ENCODE assay signal across 22 mouse cellular contexts in the genomic region with DNA sequence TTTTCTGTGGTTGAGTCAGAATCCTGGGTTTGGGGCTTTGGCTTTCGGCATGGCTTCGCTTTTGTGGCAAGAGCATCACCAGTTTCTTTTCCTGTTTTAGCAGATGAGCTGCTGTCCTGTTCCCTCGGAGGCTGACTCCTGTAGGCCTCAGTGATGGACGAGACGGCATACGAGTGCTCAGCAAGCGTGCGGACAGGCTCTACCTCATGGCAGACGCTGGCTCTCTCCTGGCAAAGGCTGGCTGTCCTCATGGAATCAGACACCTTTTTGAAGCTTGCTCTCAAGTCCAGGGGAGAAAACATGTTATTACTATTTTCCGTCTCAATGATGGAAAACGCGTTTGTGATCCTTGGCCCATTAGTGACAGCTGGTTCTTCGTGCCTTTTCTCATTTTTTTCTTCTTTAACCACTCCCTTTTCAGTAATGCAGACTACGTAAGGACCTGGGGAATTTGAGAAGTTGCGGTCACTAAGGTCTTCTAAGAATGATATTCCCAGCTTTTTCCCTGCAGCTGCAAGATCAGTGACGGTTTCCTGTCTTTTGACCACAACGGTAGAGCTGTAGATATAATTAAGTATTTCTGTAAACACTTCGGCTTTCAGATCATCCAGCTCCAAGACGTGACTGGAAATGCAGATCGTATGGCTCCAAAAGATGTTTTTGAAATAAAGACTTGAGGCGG. TPM values are rescaled to one million over a fixed set of nuclear protein-coding genes. Genes with fewer than 3 reads are reported as not detected.
DNase-seq lines count a peak whose midpoint lies in the region; ATAC-seq and TF ChIP-seq lines count a peak whose summit lies in the region.
"Had no signal": no experiment of that assay in that cellular context is flagged by ENCODE, and none has a peak within 500 bp of the region (broad histone marks: within the 10 kb centered on the region; RNA-seq: fewer than 3 reads in every experiment).

No protein-coding gene starts in this region.

- TF ChIP-seq POLR2A in small intestine, adult 2 months (IDR thresholded peaks at IDR 0.05; ENCODE audit: low read depth, low read length): no peak

- H3K27ac ChIP-seq in intestine, embryonic 16.5 days (ENCODE audit: low read length): peak overlapping the region; percentile 15
- no peak overlapping the region for H3K27ac ChIP-seq in intestine, embryonic 15.5 days
- H3K27ac ChIP-seq in lung, embryonic 16.5 days (ENCODE audit: low read length): peak overlapping the region; percentile 88
- 0 out of 2 replicates have a peak overlapping the region, but pooled peaks have one; percentile 39 for H3K27ac ChIP-seq in embryonic facial prominence, embryonic 15.5 days (replicated peaks)
- 0 out of 2 replicates have a peak overlapping the region, but pooled peaks have one; percentile 9 for H3K27ac ChIP-seq in small intestine, adult 2 months (ENCODE audit: insufficient read depth, low read depth, low read length)
- H3K27ac ChIP-seq: hindbrain, embryonic 12.5 days; limb, embryonic 12.5 days; liver, embryonic 13.5 days; neural tube, embryonic 13.5 days; stomach, embryonic 15.5 days had no signal

- ATAC-seq in intestine, embryonic 16.5 days: no peak
- no peak for ATAC-seq in intestine, embryonic 15.5 days
- peak; percentile 59 for ATAC-seq in lung, embryonic 16.5 days (ENCODE audit: low read depth)
- ATAC-seq in embryonic facial prominence, embryonic 15.5 days (ENCODE audit: insufficient number of reproducible peaks, low FRiP score, low TSS enrichment, low read depth): no peak
- no peak for ATAC-seq in megakaryocyte, adult 5-6 weeks (ENCODE audit: poor library complexity, severe bottlenecking)

- no peaks in the 10 kb centered on the region for H3K9me3 ChIP-seq in intestine, embryonic 16.5 days (ENCODE audit: control insufficient read depth, low read length)
- no peaks in the 10 kb centered on the region for H3K9me3 ChIP-seq in intestine, embryonic 15.5 days
- no peaks in the 10 kb centered on the region for H3K9me3 ChIP-seq in lung, embryonic 16.5 days (ENCODE audit: control insufficient read depth, low read length)
- H3K9me3 ChIP-seq in embryonic facial prominence, embryonic 15.5 days (replicated peaks): no peaks in the 10 kb centered on the region
- H3K9me3 ChIP-seq: heart, embryonic 12.5 days; hindbrain, embryonic 12.5 days; limb, embryonic 12.5 days; liver, embryonic 13.5 days; neural tube, embryonic 13.5 days; stomach, embryonic 15.5 days had no signal

- no peak overlapping the region for H3K4me3 ChIP-seq in intestine, embryonic 16.5 days (ENCODE audit: low read length)
- no peak overlapping the region for H3K4me3 ChIP-seq in intestine, embryonic 15.5 days (replicated peaks)
- no peak overlapping the region for H3K4me3 ChIP-seq in lung, embryonic 16.5 days (ENCODE audit: low read length)
- no peak overlapping the region for H3K4me3 ChIP-seq in embryonic facial prominence, embryonic 15.5 days (replicated peaks)
- H3K4me3 ChIP-seq in small intestine, adult 2 months (ENCODE audit: low read depth, low read length): no peak overlapping the region
- H3K4me3 ChIP-seq: heart, embryonic 12.5 days; hindbrain, embryonic 12.5 days; limb, embryonic 12.5 days; liver, embryonic 13.5 days; neural tube, embryonic 13.5 days; stomach, embryonic 15.5 days had no signal

- TF ChIP-seq CTCF in small intestine, adult 2 months (IDR thresholded peaks at IDR 0.05; ENCODE audit: extremely low read depth, insufficient read length, insufficient replicate concordance, low read depth, low read length): no peak

- no peaks in the 10 kb centered on the region for H3K27me3 ChIP-seq in intestine, embryonic 16.5 days (replicated peaks; ENCODE audit: control insufficient read depth, insufficient read depth, low read length)
- H3K27me3 ChIP-seq in intestine, embryonic 15.5 days (replicated peaks): no peaks in the 10 kb centered on the region
- no peaks in the 10 kb centered on the region for H3K27me3 ChIP-seq in lung, embryonic 16.5 days (ENCODE audit: control insufficient read depth, insufficient read depth, low read depth, low read length)
- H3K27me3 ChIP-seq in embryonic facial prominence, embryonic 15.5 days: no peaks in the 10 kb centered on the region
- H3K27me3 ChIP-seq in small intestine, adult 2 months (ENCODE audit: control insufficient read depth, insufficient read depth, low read length): no peaks in the 10 kb centered on the region
- H3K27me3 ChIP-seq: heart, embryonic 12.5 days; hindbrain, embryonic 12.5 days; limb, embryonic 12.5 days; liver, embryonic 13.5 days; neural tube, embryonic 13.5 days; stomach, embryonic 15.5 days had no signal

- H3K9ac ChIP-seq in intestine, embryonic 16.5 days (ENCODE audit: low read depth, low read length): no peak overlapping the region
- H3K9ac ChIP-seq in intestine, embryonic 15.5 days: no peak overlapping the region
- H3K9ac ChIP-seq in lung, embryonic 16.5 days (ENCODE audit: low read length): no peak overlapping the region
- no peak overlapping the region for H3K9ac ChIP-seq in embryonic facial prominence, embryonic 15.5 days
- H3K9ac ChIP-seq: heart, embryonic 12.5 days; hindbrain, embryonic 12.5 days; limb, embryonic 12.5 days; liver, embryonic 13.5 days; neural tube, embryonic 13.5 days; stomach, embryonic 15.5 days had no signal

- peaks cover 14% of the 10 kb centered on the region; the same call in 1 of the 2 replicates for H3K36me3 ChIP-seq in intestine, embryonic 16.5 days (ENCODE audit: control insufficient read depth, insufficient read depth, low read length)
- H3K36me3 ChIP-seq in intestine, embryonic 15.5 days: peaks cover 16% of the 10 kb centered on the region
- peaks cover 23% of the 10 kb centered on the region for H3K36me3 ChIP-seq in lung, embryonic 16.5 days (ENCODE audit: control insufficient read depth, insufficient read depth, low read length)
- peaks cover 40% of the 10 kb centered on the region for H3K36me3 ChIP-seq in embryonic facial prominence, embryonic 15.5 days
- H3K36me3 ChIP-seq in small intestine, adult 2 months (ENCODE audit: control insufficient read depth, insufficient read depth, low read length): peaks cover 32% of the 10 kb centered on the region

- no peak for DNase-seq in lung, postnatal 10 days
- no peak for DNase-seq in urinary bladder, adult 2 months (ENCODE audit: low spot score)
- DNase-seq: adrenal gland, postnatal 10 days; cerebellum, adult 9-10 months; heart, postnatal 10 days; kidney, adult 8-10 months; liver, embryonic 13.5 days; lung, adult 2 months; midbrain, embryonic 14.5 days; right cerebral cortex, postnatal 4 days; thymus, postnatal 14 days had no signal

- no peak overlapping the region for H3K4me2 ChIP-seq in intestine, embryonic 16.5 days (ENCODE audit: low read depth, low read length)
- H3K4me2 ChIP-seq in intestine, embryonic 15.5 days (replicated peaks): no peak overlapping the region
- H3K4me2 ChIP-seq in lung, embryonic 16.5 days (ENCODE audit: low read depth, low read length): no peak overlapping the region
- H3K4me2 ChIP-seq in embryonic facial prominence, embryonic 15.5 days (replicated peaks): no peak overlapping the region
- H3K4me2 ChIP-seq: heart, embryonic 12.5 days; hindbrain, embryonic 12.5 days; limb, embryonic 12.5 days; liver, embryonic 13.5 days; neural tube, embryonic 13.5 days; stomach, embryonic 15.5 days had no signal

- no peaks in the 10 kb centered on the region for H3K4me1 ChIP-seq in intestine, embryonic 16.5 days (ENCODE audit: control insufficient read depth, insufficient read depth, low read length)
- H3K4me1 ChIP-seq in intestine, embryonic 15.5 days (replicated peaks): peaks cover 2% of the 10 kb centered on the region; the same call in 1 of the 2 replicates
- H3K4me1 ChIP-seq in lung, embryonic 16.5 days (replicated peaks; ENCODE audit: control insufficient read depth, insufficient read depth, low read length): peaks cover 17% of the 10 kb centered on the region
- 0 out of 2 replicates have a peak, but pooled peaks cover 3% of the 10 kb centered on the region for H3K4me1 ChIP-seq in embryonic facial prominence, embryonic 15.5 days
- H3K4me1 ChIP-seq in small intestine, adult 2 months (ENCODE audit: control insufficient read depth, insufficient read depth, insufficient read length, low read length): peaks cover 4% of the 10 kb centered on the region; the same call in 1 of the 2 replicates
- H3K4me1 ChIP-seq: hindbrain, embryonic 12.5 days; liver, embryonic 13.5 days; neural tube, embryonic 13.5 days had no signal

- WGBS in intestine, embryonic 16.5 days: 75% methylated on average over 21 of the region's 21 CpGs
- 68% methylated on average over 21 of the region's 21 CpGs for WGBS in intestine, embryonic 15.5 days
- 44% methylated on average over 21 of the region's 21 CpGs for WGBS in lung, embryonic 16.5 days
- 74% methylated on average over 21 of the region's 21 CpGs for WGBS in embryonic facial prominence, embryonic 15.5 days
- 82% methylated on average over 21 of the region's 21 CpGs for WGBS in small intestine, adult 2 months

RNA-seq across cellular contexts. Expression of a gene that starts 56.9 kb away (rescaled TPM):
- polyA plus RNA-seq in intestine, embryonic 16.5 days (2015; fragmentation: Nextera tagmentation; extraction: Ambion mirVana): 13.7 and 15.3 TPM in 2 replicates
- polyA plus RNA-seq in intestine, embryonic 15.5 days (2015; fragmentation: Nextera tagmentation; extraction: Ambion mirVana): 16.4 and 17.1 TPM in 2 replicates
- 15.3 and 18.9 TPM in 2 replicates for polyA plus RNA-seq in lung, embryonic 16.5 days (2015; fragmentation: Nextera tagmentation; extraction: Ambion mirVana)
- polyA plus RNA-seq in embryonic facial prominence, embryonic 15.5 days (2015; fragmentation: Nextera tagmentation; extraction: Ambion mirVana): 19.8 and 20.8 TPM in 2 replicates
- polyA plus RNA-seq in small intestine, adult 2 months (2012; rRNA removed): 0.98 and 2.6 TPM in 2 replicates
- total RNA-seq in megakaryocyte, adult 5-6 weeks (2015): 14.5 and 16.9 TPM in 2 replicates
- total RNA-seq in megakaryocyte, adult 5-6 weeks (2017): 12.2 and 15.2 TPM in 2 replicates
- 4.2 and 4.6 TPM in 2 replicates for polyA plus RNA-seq in urinary bladder, adult 2 months (2012; rRNA removed)
